Mouse (Mus musculus): ENCODE data around the gene Ppp1r11. TPM values are rescaled to one million over a fixed set of nuclear protein-coding genes. Genes with fewer than 3 reads are reported as not detected.

The Ppp1r11 gene
- total and polyA plus RNA-seq, 2 experiments from 2014 or later = 29.6 to 84.4 TPM

DNA sequence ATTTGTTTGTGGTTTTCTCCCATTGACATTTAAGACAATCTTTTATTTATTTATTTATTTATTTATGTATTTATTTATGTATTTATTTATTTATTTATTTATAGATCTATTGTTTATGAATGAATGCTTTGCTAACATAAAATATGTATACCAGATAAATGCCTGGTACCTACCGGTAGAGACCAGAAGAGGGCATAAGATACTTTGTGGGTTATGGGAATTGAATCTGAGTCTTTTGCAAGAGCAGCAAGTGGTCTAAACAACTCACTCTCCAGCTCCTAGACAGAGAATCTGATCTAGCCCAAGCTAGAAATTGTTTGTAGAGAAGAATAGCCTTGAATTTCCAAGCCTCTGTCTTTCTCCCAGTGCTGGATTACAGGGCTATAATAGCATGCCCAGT is 50.9 kb downstream of the Ppp1r11 start:
- TF ChIP-seq CTCF (IDR thresholded peaks at IDR 0.05; ENCODE audit: low read depth) (peak; percentile 24), EP300 (IDR thresholded peaks at IDR 0.05; ENCODE audit: low read depth) (no peak)
- Histone ChIP-seq H3K9ac (replicated peaks; ENCODE audit: low read depth, low read length) (no peak overlapping the region), H3K4me1 (ENCODE audit: control insufficient read depth, insufficient read depth) (no peaks in the 10 kb centered on the region), H3K4me2 (ENCODE audit: low read depth, low read length) (no peak overlapping the region), H3K9me3 (replicated peaks; ENCODE audit: control insufficient read depth, low read length) (no peaks in the 10 kb centered on the region), H3K27ac (ENCODE audit: low read depth) (no peak overlapping the region), H3K27me3 (ENCODE audit: control insufficient read depth, insufficient read depth, low read length) (no peaks in the 10 kb centered on the region), H3K4me3 (ENCODE audit: low read depth, low read length) (no peak overlapping the region), H3K36me3 (replicated peaks; ENCODE audit: control insufficient read depth, insufficient read depth, low read length) (no peaks in the 10 kb centered on the region)
- no peak for ATAC-seq (ENCODE audit: insufficient read depth, low read depth)
- WGBS = 37% methylated on average over 1 of the region's 1 CpGs
- no peak for DNase-seq (ENCODE audit: low spot score)

DNA sequence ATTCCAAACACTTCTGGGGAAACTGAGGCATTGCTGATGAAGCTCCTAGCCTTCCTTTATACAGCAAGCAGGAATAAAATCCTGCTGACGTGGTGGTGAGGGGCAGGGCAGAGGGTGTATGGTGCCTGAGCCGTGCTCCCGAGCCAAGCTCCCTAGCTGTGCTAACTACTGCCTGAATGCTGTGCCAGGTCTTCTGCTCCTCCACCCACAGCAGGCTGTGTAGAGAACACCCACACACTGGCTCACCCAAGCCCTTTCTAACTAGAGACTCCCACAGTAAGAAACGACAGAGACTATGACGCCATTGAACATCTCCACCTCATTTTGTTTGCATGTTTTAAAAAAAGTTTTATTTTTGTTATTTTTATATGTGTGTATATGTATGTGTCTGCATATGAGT is 51.5 kb downstream of the Ppp1r11 start:
- ATAC-seq (ENCODE audit: insufficient read depth, low read depth) (no peak), DNase-seq (ENCODE audit: low spot score) (no peak)
- no peak overlapping the region for H3K27ac ChIP-seq (ENCODE audit: low read depth)
- H3K27me3 ChIP-seq (ENCODE audit: control insufficient read depth, insufficient read depth, low read length) = no peaks in the 10 kb centered on the region
- H3K9me3 ChIP-seq (replicated peaks; ENCODE audit: control insufficient read depth, low read length) = no peaks in the 10 kb centered on the region
- no peak overlapping the region for H3K4me2 ChIP-seq (ENCODE audit: low read depth, low read length)
- no peak overlapping the region for H3K4me3 ChIP-seq (ENCODE audit: low read depth, low read length)
- no peaks in the 10 kb centered on the region for H3K4me1 ChIP-seq (ENCODE audit: control insufficient read depth, insufficient read depth)
- H3K9ac ChIP-seq (replicated peaks; ENCODE audit: low read depth, low read length) = no peak overlapping the region
- no peak for TF ChIP-seq EP300 (IDR thresholded peaks at IDR 0.05; ENCODE audit: low read depth)
- no peak for TF ChIP-seq CTCF (IDR thresholded peaks at IDR 0.05; ENCODE audit: low read depth)
- WGBS = 81% methylated on average over 5 of the region's 5 CpGs
- H3K36me3 ChIP-seq (replicated peaks; ENCODE audit: control insufficient read depth, insufficient read depth, low read length) = no peaks in the 10 kb centered on the region

DNA sequence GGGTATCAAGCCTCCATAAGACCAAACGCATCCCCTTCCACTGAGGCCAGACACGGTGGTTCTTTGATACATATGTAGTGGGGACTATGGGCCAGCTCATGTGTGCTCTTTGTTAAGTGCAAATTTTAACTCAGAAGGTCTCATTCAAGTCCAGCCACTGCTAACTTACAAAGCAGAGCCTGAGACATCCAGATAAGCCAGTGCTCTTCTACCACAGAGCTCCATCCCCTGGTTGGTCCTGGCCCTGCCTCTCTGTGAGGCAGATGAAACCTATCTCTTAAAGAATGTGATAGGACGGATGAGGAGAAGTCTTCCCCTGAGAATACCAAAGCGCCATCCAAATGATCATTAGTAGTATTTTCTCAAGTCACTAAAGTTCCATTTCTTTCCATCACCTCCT is 52.2 kb downstream of the Ppp1r11 start:
- Histone ChIP-seq H3K4me2 (ENCODE audit: low read depth, low read length) (no peak overlapping the region), H3K36me3 (replicated peaks; ENCODE audit: control insufficient read depth, insufficient read depth, low read length) (no peaks in the 10 kb centered on the region), H3K27ac (ENCODE audit: low read depth) (no peak overlapping the region), H3K27me3 (ENCODE audit: control insufficient read depth, insufficient read depth, low read length) (no peaks in the 10 kb centered on the region), H3K4me3 (ENCODE audit: low read depth, low read length) (no peak overlapping the region), H3K9me3 (replicated peaks; ENCODE audit: control insufficient read depth, low read length) (no peaks in the 10 kb centered on the region), H3K4me1 (ENCODE audit: control insufficient read depth, insufficient read depth) (no peaks in the 10 kb centered on the region), H3K9ac (replicated peaks; ENCODE audit: low read depth, low read length) (no peak overlapping the region)
- no peak for ATAC-seq (ENCODE audit: insufficient read depth, low read depth)
- no peak for DNase-seq (ENCODE audit: low spot score)
- TF ChIP-seq CTCF (IDR thresholded peaks at IDR 0.05; ENCODE audit: low read depth) = no peak
- TF ChIP-seq EP300 (IDR thresholded peaks at IDR 0.05; ENCODE audit: low read depth) = no peak
- 69% methylated on average over 4 of the region's 4 CpGs for WGBS

Other genes starting within 250 kb of the Ppp1r11 start
- gene H2-M10.5, start 178.8 kb downstream of the Ppp1r11 start, total RNA-seq (2014; rRNA removed; ENCODE audit: low replicate concordance) = not detected in 2 replicates
- not detected in 2 replicates for gene H2-M10.5, start 178.8 kb downstream of the Ppp1r11 start, polyA plus RNA-seq (2015; fragmentation: Nextera tagmentation; extraction: Ambion mirVana)
- gene H2-M10.6, start 139.6 kb downstream of the Ppp1r11 start, total RNA-seq (2014; rRNA removed; ENCODE audit: low replicate concordance) = not detected in 2 replicates
- gene H2-M10.6, start 139.6 kb downstream of the Ppp1r11 start, polyA plus RNA-seq (2015; fragmentation: Nextera tagmentation; extraction: Ambion mirVana) = not detected in 2 replicates
- gene Trim26, start 114.6 kb downstream of the Ppp1r11 start, total RNA-seq (2014; rRNA removed; ENCODE audit: low replicate concordance) = 11.4 and 13.8 TPM in 2 replicates
- 14.0 and 14.9 TPM in 2 replicates for gene Trim26, start 114.6 kb downstream of the Ppp1r11 start, polyA plus RNA-seq (2015; fragmentation: Nextera tagmentation; extraction: Ambion mirVana)
- gene Trim15, start 84.5 kb downstream of the Ppp1r11 start, total RNA-seq (2014; rRNA removed; ENCODE audit: low replicate concordance) = not detected in 2 replicates
- gene Trim15, start 84.5 kb downstream of the Ppp1r11 start, polyA plus RNA-seq (2015; fragmentation: Nextera tagmentation; extraction: Ambion mirVana) = not detected in 2 replicates
- 0.15 TPM in 1 of 2 replicates, not detected in the other for gene Trim10, start 82.2 kb downstream of the Ppp1r11 start, total RNA-seq (2014; rRNA removed; ENCODE audit: low replicate concordance)
- gene Trim10, start 82.2 kb downstream of the Ppp1r11 start, polyA plus RNA-seq (2015; fragmentation: Nextera tagmentation; extraction: Ambion mirVana) = 0.63 and 0.97 TPM in 2 replicates
- not detected in 2 replicates for gene Trim40, start 61.6 kb downstream of the Ppp1r11 start, total RNA-seq (2014; rRNA removed; ENCODE audit: low replicate concordance)
- gene Trim40, start 61.6 kb downstream of the Ppp1r11 start, polyA plus RNA-seq (2015; fragmentation: Nextera tagmentation; extraction: Ambion mirVana) = not detected in 2 replicates
- gene Trim31, start 53.6 kb downstream of the Ppp1r11 start, total RNA-seq (2014; rRNA removed; ENCODE audit: low replicate concordance) = not detected in 2 replicates
- not detected in 2 replicates for gene Trim31, start 53.6 kb downstream of the Ppp1r11 start, polyA plus RNA-seq (2015; fragmentation: Nextera tagmentation; extraction: Ambion mirVana)
- 0.66 and 8.0 TPM in 2 replicates for gene Rnf39, start 8.8 kb downstream of the Ppp1r11 start, total RNA-seq (2014; rRNA removed; ENCODE audit: low replicate concordance)
- 0.16 TPM in 2 replicates for gene Rnf39, start 8.8 kb downstream of the Ppp1r11 start, polyA plus RNA-seq (2015; fragmentation: Nextera tagmentation; extraction: Ambion mirVana)
- gene Znrd1, start 6.8 kb upstream of the Ppp1r11 start, total RNA-seq (2014; rRNA removed; ENCODE audit: low replicate concordance) = 13.4 and 20.4 TPM in 2 replicates
- gene Znrd1, start 6.8 kb upstream of the Ppp1r11 start, polyA plus RNA-seq (2015; fragmentation: Nextera tagmentation; extraction: Ambion mirVana) = 33.6 and 38.4 TPM in 2 replicates
- gene Znrd1as, start 6.9 kb upstream of the Ppp1r11 start, total RNA-seq (2014; rRNA removed; ENCODE audit: low replicate concordance) = 2.8 TPM in 1 of 2 replicates, not detected in the other
- gene Znrd1as, start 6.9 kb upstream of the Ppp1r11 start, polyA plus RNA-seq (2015; fragmentation: Nextera tagmentation; extraction: Ambion mirVana) = 8.2 and 10.0 TPM in 2 replicates
- not detected in 2 replicates for gene 2410137M14Rik, start 29.5 kb upstream of the Ppp1r11 start, total RNA-seq (2014; rRNA removed; ENCODE audit: low replicate concordance)
- gene 2410137M14Rik, start 29.5 kb upstream of the Ppp1r11 start, polyA plus RNA-seq (2015; fragmentation: Nextera tagmentation; extraction: Ambion mirVana) = 0.18 TPM in 1 of 2 replicates, not detected in the other
- not detected in 2 replicates for gene H2-M5, start 37.8 kb upstream of the Ppp1r11 start, total RNA-seq (2014; rRNA removed; ENCODE audit: low replicate concordance)
- gene H2-M5, start 37.8 kb upstream of the Ppp1r11 start, polyA plus RNA-seq (2015; fragmentation: Nextera tagmentation; extraction: Ambion mirVana) = 0.04 TPM in 1 of 2 replicates, not detected in the other
- gene Zfp57, start 49.4 kb upstream of the Ppp1r11 start, total RNA-seq (2014; rRNA removed; ENCODE audit: low replicate concordance) = 12.5 and 14.7 TPM in 2 replicates
- 9.2 and 10.0 TPM in 2 replicates for gene Zfp57, start 49.4 kb upstream of the Ppp1r11 start, polyA plus RNA-seq (2015; fragmentation: Nextera tagmentation; extraction: Ambion mirVana)
- gene Mog, start 71.7 kb upstream of the Ppp1r11 start, total RNA-seq (2014; rRNA removed; ENCODE audit: low replicate concordance) = not detected in 2 replicates
- gene Mog, start 71.7 kb upstream of the Ppp1r11 start, polyA plus RNA-seq (2015; fragmentation: Nextera tagmentation; extraction: Ambion mirVana) = not detected in 2 replicates
- 4.8 and 6.7 TPM in 2 replicates for gene Gabbr1, start 94.2 kb upstream of the Ppp1r11 start, total RNA-seq (2014; rRNA removed; ENCODE audit: low replicate concordance)
- 1.8 and 1.9 TPM in 2 replicates for gene Gabbr1, start 94.2 kb upstream of the Ppp1r11 start, polyA plus RNA-seq (2015; fragmentation: Nextera tagmentation; extraction: Ambion mirVana)
- not detected in 2 replicates for gene Olfr90, start 136.8 kb upstream of the Ppp1r11 start, total RNA-seq (2014; rRNA removed; ENCODE audit: low replicate concordance)
- gene Olfr90, start 136.8 kb upstream of the Ppp1r11 start, polyA plus RNA-seq (2015; fragmentation: Nextera tagmentation; extraction: Ambion mirVana) = not detected in 2 replicates
- gene Olfr91, start 146.5 kb upstream of the Ppp1r11 start, total RNA-seq (2014; rRNA removed; ENCODE audit: low replicate concordance) = not detected in 2 replicates
- gene Olfr91, start 146.5 kb upstream of the Ppp1r11 start, polyA plus RNA-seq (2015; fragmentation: Nextera tagmentation; extraction: Ambion mirVana) = not detected in 2 replicates
- gene Olfr92, start 168.3 kb upstream of the Ppp1r11 start, total RNA-seq (2014; rRNA removed; ENCODE audit: low replicate concordance) = not detected in 2 replicates
- gene Olfr92, start 168.3 kb upstream of the Ppp1r11 start, polyA plus RNA-seq (2015; fragmentation: Nextera tagmentation; extraction: Ambion mirVana) = not detected in 2 replicates
- not detected in 2 replicates for gene Olfr93, start 209.8 kb upstream of the Ppp1r11 start, total RNA-seq (2014; rRNA removed; ENCODE audit: low replicate concordance)
- gene Olfr93, start 209.8 kb upstream of the Ppp1r11 start, polyA plus RNA-seq (2015; fragmentation: Nextera tagmentation; extraction: Ambion mirVana) = not detected in 2 replicates
- not detected in 2 replicates for gene Ubd, start 242.2 kb upstream of the Ppp1r11 start, total RNA-seq (2014; rRNA removed; ENCODE audit: low replicate concordance)
- not detected in 2 replicates for gene Ubd, start 242.2 kb upstream of the Ppp1r11 start, polyA plus RNA-seq (2015; fragmentation: Nextera tagmentation; extraction: Ambion mirVana)
- gene Olfr94, start 249.3 kb upstream of the Ppp1r11 start, total RNA-seq (2014; rRNA removed; ENCODE audit: low replicate concordance) = not detected in 2 replicates
- not detected in 2 replicates for gene Olfr94, start 249.3 kb upstream of the Ppp1r11 start, polyA plus RNA-seq (2015; fragmentation: Nextera tagmentation; extraction: Ambion mirVana)